In the genomic region with DNA sequence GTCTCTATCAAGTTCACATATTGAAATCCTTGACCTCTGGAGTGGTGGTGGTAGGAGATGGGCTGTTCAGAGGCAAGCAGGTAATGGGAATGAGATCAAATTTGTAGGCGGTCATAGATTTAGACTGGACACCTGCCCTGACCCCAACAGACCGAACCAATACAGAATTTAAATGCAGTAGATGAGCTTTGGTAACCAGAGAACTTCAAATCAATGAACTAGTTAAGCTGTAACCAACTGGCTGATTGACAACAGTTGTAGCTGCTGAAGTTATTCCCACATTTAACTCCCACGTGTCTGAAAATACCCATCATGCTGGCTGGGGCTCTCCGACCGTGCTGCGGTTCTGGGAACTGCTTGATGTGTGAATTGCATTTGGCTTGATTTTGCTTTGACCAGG, we compare ENCODE assay signal across 34 mouse cellular contexts.
"Had no signal": no experiment of that assay in that cellular context is flagged by ENCODE, and none has a peak within 500 bp of the region (broad histone marks: within the 10 kb centered on the region; RNA-seq: fewer than 3 reads in every experiment).

No protein-coding gene starts in this region.

- ATAC-seq: hindbrain, embryonic 16.5 days; hindbrain, postnatal 0 days; inflammation-experienced regulatory T-cells, adult 6 months; intestine, embryonic 15.5 days; intestine, embryonic 16.5 days; intestine, postnatal 0 days had no signal

- DNase-seq: heart, postnatal 10 days; heart, postnatal 36 days; heart, postnatal 4 days; kidney, adult 11 months; kidney, adult 18-20 months; kidney, adult 2 months; kidney, adult 8-10 months; kidney, adult 9 months; kidney, postnatal 10 days; kidney, postnatal 14 days; kidney, postnatal 25 days; kidney, postnatal 36 days; kidney, postnatal 4 days; layer of hippocampus, adult 9-11 months; layer of hippocampus, postnatal 36 days had no signal

- H3K36me3 ChIP-seq: heart, embryonic 10.5 days; heart, embryonic 12.5 days; heart, embryonic 15.5 days; hindbrain, embryonic 10.5 days; hindbrain, embryonic 12.5 days; hindbrain, embryonic 13.5 days; hindbrain, embryonic 15.5 days; intestine, embryonic 15.5 days; kidney, embryonic 15.5 days had no signal

- H3K27ac ChIP-seq: heart, embryonic 10.5 days; heart, embryonic 15.5 days; hindbrain, embryonic 10.5 days; hindbrain, embryonic 12.5 days; hindbrain, embryonic 13.5 days; hindbrain, embryonic 14.5 days; hindbrain, embryonic 15.5 days; hindbrain, postnatal 0 days; intestine, embryonic 15.5 days; kidney, embryonic 15.5 days; kidney, postnatal 0 days; layer of hippocampus, adult 2 months; left cerebral cortex, adult 2 months had no signal

- H3K9ac ChIP-seq: heart, embryonic 12.5 days; heart, embryonic 15.5 days; hindbrain, embryonic 12.5 days; hindbrain, embryonic 13.5 days; hindbrain, embryonic 14.5 days; hindbrain, embryonic 15.5 days; intestine, embryonic 15.5 days; kidney, embryonic 15.5 days had no signal

- H3K4me2 ChIP-seq: heart, embryonic 11.5 days; heart, embryonic 12.5 days; heart, embryonic 15.5 days; hindbrain, embryonic 12.5 days; hindbrain, embryonic 13.5 days; hindbrain, embryonic 14.5 days; hindbrain, embryonic 15.5 days; intestine, embryonic 15.5 days; kidney, embryonic 15.5 days had no signal

- H3K4me1 ChIP-seq: heart, embryonic 10.5 days; heart, embryonic 12.5 days; heart, embryonic 15.5 days; hindbrain, embryonic 10.5 days; hindbrain, embryonic 12.5 days; hindbrain, embryonic 13.5 days; hindbrain, embryonic 15.5 days; intestine, embryonic 15.5 days; kidney, embryonic 15.5 days had no signal

- H3K4me3 ChIP-seq: heart, embryonic 10.5 days; heart, embryonic 12.5 days; heart, embryonic 15.5 days; hindbrain, embryonic 10.5 days; hindbrain, embryonic 12.5 days; hindbrain, embryonic 13.5 days; hindbrain, embryonic 15.5 days; intestine, embryonic 15.5 days; kidney, embryonic 15.5 days; layer of hippocampus, adult 2 months; left cerebral cortex, adult 2 months had no signal

- H3K9me3 ChIP-seq: heart, embryonic 10.5 days; heart, embryonic 15.5 days; hindbrain, embryonic 10.5 days; hindbrain, embryonic 12.5 days; hindbrain, embryonic 13.5 days; hindbrain, embryonic 15.5 days; intestine, embryonic 15.5 days; kidney, embryonic 15.5 days had no signal

- H3K27me3 ChIP-seq: heart, embryonic 12.5 days; heart, embryonic 15.5 days; hindbrain, embryonic 12.5 days; hindbrain, embryonic 13.5 days; hindbrain, embryonic 15.5 days; intestine, embryonic 15.5 days; kidney, embryonic 15.5 days had no signal
